Mouse (Mus musculus): ENCODE data around the gene Klhl1.
"Not testable (repeated sequence)": the region's sequence is repeated elsewhere in the genome, so short reads cannot be mapped to it uniquely, and the experiment has no call there.

Gene Klhl1

DNA sequence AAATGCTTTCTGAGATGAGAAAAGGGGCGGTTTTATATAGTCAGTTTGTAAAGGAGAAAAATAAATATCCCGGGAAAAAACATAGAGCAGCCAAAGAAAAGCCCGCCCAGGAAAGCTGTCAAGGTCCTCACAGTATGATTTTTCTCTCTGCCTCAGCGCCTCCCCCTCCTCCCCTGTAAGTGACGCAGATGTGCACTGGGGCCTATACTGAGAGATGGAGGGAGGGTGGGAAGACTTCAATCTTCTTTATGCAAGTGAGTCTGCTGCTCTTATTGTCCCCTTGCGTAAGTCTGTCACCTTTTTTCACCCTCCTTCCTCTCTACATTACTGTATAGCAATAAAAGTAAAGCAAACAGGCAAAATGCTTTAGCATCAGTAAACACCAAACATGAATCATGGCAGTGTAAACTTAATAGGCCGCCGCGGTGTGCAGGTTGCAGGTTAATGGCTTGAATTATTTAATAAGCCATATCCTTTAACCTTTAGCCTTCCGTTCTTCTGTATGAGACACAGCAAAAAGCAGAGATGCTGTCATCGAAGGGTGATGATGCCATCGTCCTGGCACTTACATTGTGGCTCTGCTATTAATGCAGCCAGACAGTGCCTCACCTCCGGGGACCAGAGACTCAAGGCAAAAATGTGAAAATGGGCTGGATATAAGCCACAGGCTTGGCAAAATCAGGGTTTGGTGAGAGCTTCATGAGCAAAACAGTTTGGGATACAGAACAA, at the start of gene Klhl1:
Klhl1 (minus strand) TSS at position 149 of the 729 bp plus-strand sequence.
- DNase-seq = no peak

DNA sequence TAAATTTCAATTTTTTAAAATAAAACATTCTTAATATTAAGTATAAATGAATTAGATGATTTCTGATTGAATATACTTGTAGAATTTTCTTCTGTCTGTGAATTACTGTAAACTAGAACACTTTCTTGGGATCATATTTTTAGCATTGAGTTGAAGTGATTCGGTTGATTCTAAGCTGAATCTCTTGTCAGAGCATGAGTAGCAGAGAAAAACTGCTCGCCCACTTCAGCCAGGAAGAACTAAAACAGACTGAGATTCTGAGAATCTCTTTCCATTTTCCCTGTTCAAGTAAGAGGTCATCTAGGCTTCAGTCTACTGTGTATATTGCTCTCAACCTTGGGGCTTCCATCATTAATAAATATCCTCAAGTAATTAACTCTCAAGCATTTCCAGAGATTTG, 34.8 kb upstream of the Klhl1 start:
- no peak for DNase-seq

DNA sequence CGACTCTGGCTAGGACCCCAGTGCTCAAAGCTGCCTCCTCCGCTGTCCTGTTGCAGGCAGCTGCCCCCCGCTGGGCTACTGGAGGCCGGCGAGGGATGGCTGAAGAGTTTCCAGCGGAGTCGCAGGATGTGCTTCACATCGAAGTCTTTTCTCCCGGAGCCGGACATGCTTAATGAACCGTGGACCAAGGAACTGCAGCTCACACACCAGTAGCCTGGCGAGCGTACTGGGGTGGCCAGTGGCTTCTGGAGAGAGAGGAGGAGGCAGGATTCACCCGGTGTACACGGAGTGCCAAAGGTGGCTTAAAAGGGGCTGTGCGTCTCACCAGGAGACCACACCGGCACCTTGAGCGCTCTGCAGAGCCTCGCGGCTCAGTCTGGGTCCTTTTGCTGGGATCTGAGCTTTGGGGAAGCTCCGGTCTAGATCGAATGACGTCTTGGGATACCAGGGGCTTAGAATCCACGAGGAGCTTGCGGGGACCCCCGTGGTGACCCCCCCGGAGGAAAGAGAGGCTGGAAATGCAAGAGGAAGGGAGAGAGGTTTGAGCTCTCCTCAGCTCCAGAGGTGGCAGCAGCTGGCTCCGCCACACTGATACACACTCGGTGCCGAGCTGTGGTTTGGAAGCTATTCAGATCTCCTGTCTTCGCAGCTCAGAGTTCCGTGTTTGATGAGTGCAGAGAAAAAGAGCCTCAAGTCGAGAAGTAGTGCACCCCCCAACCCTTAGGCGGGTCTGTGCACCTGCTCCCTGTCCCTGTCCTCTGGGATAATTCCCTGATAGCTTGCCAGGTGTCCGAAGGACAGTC, 550 bp downstream of the Klhl1 start:
- peak in 1 of 2 experiments; percentile 2 for DNase-seq

DNA sequence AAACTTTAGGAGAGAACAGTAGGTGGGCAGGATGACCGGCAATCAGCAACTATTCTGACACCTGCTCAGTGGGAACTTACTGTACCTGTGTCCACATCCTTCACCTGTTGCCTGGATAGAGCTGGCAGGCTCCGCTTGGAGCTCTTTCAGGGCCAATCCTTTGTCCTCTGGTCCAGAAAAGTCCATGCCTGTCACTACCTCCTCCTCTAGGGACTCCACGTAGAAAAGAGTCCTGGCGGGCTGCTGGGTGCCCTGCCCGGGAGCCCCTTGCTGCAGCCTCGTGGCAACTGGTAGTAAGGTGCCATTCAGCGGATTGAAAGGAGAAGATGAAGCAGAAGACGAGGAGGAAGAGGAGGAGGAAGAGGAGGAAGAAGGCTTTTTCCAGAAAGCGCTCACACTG, 1.2 kb downstream of the Klhl1 start:
- DNase-seq = no peak

DNA sequence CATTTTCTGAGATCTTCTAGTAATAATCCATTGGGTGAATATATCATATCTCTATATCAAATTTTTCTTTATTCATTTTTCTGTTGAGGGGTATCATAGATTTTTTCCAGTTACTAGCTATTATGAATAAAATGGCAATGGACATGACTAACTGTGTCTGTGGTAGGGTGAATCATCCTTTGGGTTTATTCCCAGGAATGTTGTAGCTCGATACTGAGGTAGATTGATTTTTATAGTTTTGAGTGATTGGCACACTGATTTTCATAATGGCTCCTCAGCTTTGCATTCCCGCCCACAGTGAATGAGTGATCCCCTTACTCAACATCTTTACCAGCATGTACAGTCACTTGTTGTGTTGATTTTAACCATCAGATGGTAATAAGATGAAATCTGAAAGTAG, 19.0 kb downstream of the Klhl1 start:
- DNase-seq = no peak

DNA sequence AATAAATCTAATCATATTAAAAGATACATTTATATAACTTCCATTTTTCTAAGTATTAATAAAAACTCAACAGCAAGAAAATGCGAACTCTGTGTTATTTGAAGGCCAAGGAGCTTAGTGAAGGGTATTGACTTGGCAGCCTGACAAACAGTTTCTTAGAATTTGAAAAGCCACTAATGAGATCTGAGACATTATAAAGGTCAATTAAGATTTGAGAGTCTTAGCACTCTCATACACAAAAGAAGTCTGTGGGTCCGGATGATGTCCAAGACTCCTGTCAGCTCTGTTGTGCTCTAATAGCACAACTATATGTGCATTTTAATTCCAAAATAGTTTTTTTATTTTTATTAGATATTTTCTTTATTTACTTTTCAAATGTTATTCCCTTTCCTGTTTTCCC, 47.1 kb downstream of the Klhl1 start:
- no peak for DNase-seq

DNA sequence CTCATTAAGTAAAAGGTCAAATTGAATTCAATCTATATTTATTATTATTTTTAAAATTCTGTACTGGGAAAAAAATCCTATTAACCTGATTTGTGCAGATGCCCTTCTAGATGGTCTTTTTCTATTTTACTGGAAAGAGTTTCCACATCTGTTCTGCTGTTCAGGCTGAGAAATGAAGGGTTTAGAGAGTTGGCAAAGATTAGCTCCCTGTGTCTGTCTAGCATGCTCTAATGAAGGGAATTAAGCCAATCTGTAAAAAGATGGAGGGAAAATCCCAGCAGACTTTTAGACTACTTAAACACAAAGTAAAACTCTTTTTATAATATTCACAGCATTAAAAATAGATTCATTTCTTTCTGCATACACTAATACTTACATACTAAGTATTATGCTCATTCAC, 47.6 kb downstream of the Klhl1 start:
- no peak for DNase-seq

DNA sequence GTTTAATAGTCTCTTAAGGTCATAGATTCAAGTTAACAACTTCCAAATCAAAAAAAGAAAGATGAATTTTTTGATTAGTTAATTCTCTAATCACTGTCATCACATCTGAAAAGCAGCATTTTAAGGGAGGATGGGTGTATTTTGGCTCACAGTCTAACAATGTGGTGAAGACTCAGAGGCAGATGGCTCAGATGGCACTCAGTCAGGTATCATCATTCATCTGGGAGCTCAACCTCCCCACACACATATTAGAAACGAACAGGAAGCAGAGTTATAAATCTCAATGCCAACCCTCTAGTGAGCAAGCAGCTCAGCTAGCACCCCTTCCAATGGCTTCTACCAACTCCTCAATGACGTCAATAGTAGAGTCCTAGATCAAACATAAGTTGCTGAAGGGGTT, 57.1 kb downstream of the Klhl1 start:
- DNase-seq = no peak

DNA sequence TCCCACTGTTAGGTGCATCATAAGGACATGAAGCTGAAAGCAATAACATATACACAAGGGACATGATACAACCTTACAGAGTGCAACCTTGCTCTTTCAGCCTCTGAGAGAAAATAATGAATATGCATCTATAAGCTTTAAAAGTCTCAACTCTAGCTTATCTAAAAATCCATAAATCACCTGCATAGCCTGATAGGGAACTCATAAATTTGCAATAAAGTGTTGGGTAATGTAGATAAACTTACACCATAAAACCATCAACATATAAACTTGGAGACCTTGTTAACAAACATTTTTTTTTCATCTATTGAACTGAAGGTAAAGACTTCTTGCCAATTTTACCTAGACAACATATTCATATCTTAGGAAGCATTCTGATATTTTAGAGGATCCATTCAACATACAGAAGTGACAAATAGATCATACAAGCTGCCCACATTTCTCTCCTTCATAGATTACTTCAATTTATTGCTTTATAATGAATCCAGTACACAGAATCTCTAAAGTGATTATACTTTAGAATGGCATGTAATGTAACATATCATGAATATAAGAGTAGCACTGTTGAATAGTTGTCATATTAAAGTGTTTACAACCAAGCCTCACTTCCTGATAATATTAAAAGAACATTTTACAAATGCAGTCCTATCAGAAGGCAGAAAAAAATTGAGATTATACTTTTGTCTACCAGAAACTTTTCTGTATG, 126.7 kb downstream of the Klhl1 start:
- DNase-seq = no peak

DNA sequence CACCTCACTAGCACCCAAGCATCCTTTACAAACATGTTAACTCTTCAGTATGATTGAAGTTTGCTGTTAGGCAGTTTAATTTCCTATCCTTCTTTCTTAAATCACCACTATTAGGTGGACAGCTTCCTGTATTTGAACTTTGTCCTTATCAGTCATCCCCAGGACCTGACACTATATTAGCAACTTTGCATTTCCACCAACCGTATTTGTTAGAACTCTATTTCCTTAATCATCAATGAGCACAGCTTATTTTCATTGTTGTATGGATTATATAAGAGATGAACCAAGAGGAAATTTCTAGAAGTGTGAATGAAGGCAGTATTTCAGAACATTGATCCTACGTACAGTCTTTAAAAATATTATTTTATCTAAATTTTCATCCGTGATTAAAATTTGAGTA, 156.2 kb downstream of the Klhl1 start:
- DNase-seq = no peak

DNA sequence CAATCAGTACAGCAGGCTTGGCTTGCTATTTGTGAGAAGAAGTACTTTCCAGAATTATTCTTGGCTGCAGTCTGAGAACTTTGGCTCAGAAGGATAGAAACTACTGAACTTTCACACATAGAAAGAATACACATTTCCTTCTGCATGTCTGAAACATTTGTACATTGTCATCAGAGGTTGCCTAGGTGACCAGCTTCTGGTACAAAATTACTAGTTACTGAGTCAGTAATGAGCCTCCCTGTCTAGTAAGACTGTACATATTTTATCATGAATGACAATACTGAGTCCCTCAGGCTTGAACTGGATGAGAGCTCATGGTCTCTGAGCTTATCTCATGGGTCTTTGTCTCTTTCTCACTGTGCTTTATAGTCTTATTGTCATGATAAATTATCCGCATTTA, 170.7 kb downstream of the Klhl1 start:
- no peak for DNase-seq

DNA sequence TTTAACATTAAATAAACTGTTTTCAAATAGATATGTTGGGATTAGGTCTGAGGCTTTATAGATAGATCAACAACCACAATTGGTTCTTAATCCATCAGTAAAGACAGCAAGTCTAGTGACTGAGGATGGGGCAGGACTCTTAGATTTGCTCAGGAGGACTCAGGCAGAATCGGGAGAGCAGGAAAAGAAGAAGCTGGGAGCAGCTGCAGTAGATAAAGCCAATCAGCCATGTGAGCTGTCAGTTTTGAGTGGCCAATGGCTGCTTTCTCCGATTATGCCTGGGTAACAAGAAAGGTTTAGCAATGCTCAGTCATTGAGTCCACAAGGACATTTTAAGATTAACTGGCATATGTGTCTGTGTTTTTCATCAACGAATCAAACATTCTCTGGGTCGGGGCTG, 187.8 kb downstream of the Klhl1 start:
- no peak for DNase-seq

DNA sequence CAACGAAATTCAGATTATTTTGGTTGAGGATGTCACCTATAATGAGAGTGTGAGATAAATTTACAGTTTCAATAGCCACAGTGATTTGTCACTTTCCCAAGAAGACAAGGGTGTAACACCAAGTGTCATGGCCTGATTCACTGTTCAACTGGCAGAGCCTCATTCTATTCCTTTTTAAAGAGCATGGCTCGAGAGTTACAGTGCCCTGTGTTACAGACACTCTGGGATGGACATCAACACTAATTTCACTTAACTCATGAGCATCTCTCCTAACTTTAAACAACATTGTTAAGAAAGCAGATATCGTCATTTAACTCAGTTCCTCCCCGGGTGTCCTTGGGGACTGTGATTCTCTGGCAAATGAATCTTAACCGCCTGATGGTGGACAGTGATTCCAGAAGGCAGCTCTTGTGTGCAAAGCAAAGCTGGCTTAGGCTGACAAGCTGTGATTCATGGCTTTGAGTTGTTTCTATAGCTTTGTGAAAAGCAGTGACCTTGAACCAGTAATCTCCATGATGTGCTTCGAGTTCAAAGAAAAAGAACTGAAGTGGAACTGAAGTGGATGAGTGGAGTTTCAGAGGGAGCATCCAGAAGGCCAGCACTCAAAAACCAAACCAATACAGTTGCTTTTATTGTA, 301.0 kb downstream of the Klhl1 start:
- DNase-seq = no peak

DNA sequence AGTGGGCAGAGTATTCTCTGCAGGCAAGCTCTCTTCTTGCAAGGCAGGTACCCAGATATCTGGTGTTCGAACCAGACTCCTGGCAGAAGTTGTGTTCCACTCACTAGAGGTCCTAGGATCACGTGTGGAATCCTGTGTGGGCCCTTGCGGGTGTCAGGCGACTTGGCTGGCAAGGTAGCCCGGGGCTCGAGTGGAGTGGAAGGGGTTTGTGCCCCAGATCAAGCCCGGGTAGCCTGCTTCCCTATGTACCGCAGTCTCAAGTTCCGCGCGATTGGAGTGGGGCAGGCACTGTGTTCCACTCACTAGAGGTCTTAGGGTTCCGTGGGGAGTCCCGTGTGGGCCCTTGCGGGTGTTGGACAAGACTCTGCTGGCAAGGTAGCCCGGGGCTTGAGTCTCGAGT, 324.1 kb downstream of the Klhl1 start:
- not testable (repeated sequence) for DNase-seq

DNA sequence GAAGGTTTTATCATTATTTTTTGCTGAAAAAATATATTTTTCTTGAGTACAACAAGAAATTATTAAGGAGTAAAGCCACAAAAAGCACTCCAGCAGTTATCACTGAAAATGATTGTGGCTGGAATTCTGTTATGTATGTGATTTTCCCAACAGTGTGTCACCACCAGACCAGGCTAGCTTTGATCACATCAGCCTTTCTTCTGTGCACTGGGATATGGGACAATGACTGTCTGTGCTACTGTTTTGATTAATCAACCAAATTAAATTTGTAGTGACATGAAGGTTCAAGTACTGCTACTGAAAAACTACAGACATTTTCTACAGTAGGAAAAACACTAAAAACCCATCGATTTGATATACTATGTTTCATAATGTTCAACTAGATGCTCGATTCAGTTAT, 344.4 kb downstream of the Klhl1 start:
- DNase-seq = no peak

DNA sequence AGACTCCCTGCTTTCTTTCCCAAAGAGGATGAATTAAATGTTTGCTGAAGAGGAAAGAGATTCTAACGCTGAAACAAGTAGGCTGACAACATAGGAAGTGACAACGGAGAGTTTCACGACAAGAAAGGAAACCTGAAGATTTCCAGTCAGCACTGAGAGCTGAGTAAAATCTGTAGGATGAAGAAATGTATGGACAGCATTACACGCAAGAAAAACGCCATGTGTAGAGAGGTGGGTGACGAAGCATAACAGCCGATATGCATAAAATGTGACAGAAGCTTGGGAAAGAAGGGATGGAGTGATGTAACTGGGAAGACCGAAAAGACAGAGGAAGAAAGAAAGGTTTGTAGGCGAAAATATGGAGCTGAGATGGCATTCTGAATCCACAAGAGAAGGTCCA, 375.8 kb downstream of the Klhl1 start:
- no peak for DNase-seq

DNA sequence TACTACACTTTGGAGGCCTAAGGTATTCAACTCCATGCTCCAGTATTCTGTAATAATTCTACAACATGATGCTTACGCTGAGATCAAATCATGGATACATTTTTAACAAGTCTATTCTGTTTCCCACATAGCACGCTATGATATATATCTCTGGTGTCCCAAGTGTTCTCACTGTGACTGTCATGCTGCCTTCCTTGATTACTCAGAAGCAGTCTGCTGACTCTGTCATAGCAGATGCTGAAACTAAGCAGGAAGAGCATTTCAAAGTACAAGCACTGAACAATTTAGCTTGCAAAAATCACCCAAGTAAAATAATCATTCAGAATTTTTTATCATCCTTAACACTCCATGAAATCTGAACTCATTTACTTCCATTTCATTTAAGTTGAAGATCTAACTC, 378.7 kb downstream of the Klhl1 start:
- DNase-seq = no peak

DNA sequence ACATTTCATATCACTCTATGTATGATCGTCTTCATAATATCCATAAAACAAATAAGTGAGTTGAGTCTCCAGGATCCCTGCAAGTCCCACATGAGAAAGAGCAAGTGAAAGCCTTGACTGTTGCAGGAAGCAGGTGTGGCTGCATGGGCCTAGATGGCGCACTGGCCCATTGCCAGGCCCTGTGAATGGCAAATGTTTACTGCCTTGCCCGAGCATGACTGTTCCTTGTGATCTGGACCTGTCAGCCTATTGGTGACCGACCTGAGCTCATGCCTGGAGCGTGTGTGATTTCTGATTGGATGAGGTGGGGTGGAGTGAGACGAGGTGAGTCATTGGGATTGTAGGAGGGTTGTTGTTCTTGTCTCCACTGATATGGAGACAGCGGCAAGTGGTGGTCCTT, 411.5 kb downstream of the Klhl1 start:
- DNase-seq = no peak

DNA sequence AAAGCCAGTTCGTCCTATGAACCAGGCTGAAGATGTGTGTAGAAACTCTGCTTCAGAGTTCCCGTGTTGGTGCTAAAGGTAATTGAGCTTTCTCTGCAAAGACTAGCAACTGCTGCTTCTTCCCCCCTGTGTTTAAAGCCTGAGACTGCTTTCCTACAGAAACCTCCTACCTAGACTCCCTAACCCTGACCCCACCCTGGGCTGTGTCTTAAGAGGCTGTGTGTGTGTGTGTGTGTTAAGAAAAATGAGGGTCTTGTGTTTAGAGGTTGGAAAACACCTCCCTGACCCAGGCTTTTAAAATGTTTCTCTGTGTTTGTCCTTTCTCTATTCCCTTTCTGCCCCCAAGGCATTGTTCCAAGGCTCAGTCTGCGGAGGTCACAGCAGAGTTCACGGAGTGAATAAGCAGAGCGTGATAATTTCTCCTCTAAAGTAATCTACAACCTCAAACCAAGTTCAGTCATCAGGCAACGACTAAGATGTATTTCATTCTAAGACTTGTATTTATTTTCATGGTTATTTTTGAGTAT, 437.2 kb downstream of the Klhl1 start:
- DNase-seq = no peak

DNA sequence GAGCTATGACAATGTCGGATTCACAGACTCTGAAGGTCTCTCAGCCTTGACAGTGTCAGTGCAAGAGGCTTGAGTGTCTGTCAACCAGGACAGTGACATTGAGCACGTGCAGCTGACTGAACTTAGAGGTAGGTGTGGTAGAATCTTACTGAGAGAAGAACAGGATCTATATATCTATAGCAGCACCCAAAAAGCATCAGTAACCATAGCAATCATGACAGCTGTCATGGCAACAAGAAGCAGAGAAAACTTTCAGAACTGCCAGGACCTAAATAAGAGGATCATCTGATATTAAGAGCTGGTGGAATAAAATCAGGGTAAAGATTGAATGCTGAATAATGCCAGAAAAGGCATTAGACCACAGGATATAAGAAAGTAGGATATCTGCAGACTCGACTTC, 453.0 kb downstream of the Klhl1 start:
- no peak for DNase-seq

Data from kidney, postnatal 36 days (tissue).